Mouse (Mus musculus) forebrain, embryonic 16.5 days (tissue): ENCODE data around the gene Hrh1. TPM values are rescaled to one million over a fixed set of nuclear protein-coding genes. Genes with fewer than 3 reads are reported as not detected.
"Not testable (repeated sequence)": the region's sequence is repeated elsewhere in the genome, so short reads cannot be mapped to it uniquely, and the experiment has no call there.

ENCODE experiments used
- ATAC-seq: fragments of 200-750 bp; cut with Nextera tagmentation; 2 replicates; pipeline ENCODE4 v1.8.0; 2017; ENCODE audit warnings: mild to moderate bottlenecking, moderate library complexity
- H3K27ac ChIP-seq: fragments of 300-500 bp; sonication (generic); 2 replicates; pipeline ENCODE4 v1.5.1; 2014; ENCODE audit warnings: low read length, control low read depth
- H3K27me3 ChIP-seq: fragments of 300-500 bp; sonication (generic); replicated peaks from 2 replicates; pipeline ENCODE4 v1.6.1; 2014; ENCODE audit warnings: low read length; ENCODE audit not compliant: control insufficient read depth, insufficient read depth
- H3K36me3 ChIP-seq: fragments of 300-500 bp; sonication (generic); 2 replicates; pipeline ENCODE4 v1.6.1; 2014; ENCODE audit not compliant: control insufficient read depth, insufficient read depth
- H3K4me1 ChIP-seq: fragments of 300-500 bp; sonication (generic); replicated peaks from 2 replicates; pipeline ENCODE4 v1.6.1; 2014; ENCODE audit warnings: low read length; ENCODE audit not compliant: control insufficient read depth, insufficient read depth
- H3K4me2 ChIP-seq: fragments of 300-500 bp; sonication (generic); 2 replicates; pipeline ENCODE4 v1.6.1; 2014; ENCODE audit warnings: mild to moderate bottlenecking, low read length, control low read depth
- H3K4me3 ChIP-seq: fragments of 300-500 bp; sonication (generic); replicated peaks from 2 replicates; pipeline ENCODE4 v1.5.1; 2014; ENCODE audit warnings: mild to moderate bottlenecking, low read length, control low read depth
- H3K9ac ChIP-seq: fragments of 300-500 bp; sonication (generic); replicated peaks from 2 replicates; pipeline ENCODE4 v1.6.1; 2014; ENCODE audit warnings: low read depth, low read length, control low read depth
- H3K9me3 ChIP-seq: fragments of 300-500 bp; sonication (generic); 2 replicates; pipeline ENCODE4 v1.6.1; 2016; ENCODE audit warnings: low read length; ENCODE audit not compliant: control insufficient read depth
- WGBS: fragments of 180-500 bp; shearing (Covaris S2); extraction: QIAGEN DNeasy Blood & Tissue Kit; methylation state at CpG from one replicate; pipeline ENCODE4 v1.1.7; 2014; 5-methylcytosine and 5-hydroxymethylcytosine counted together
- polyA plus RNA-seq: library from polyadenylated mRNA; unstranded; fragments of >200 nt; fragmentation: Nextera tagmentation; extraction: Ambion mirVana; gene quantifications from 2 replicates; pipeline ENCODE4 v1.2.1, GENCODE M21; 2015

Gene Hrh1
- polyA plus RNA-seq, 1 experiment from 2014 or later = 1.6 TPM

- not testable (repeated sequence) for ATAC-seq, H3K4me1 ChIP-seq, H3K27me3 ChIP-seq, H3K9ac ChIP-seq, H3K36me3 ChIP-seq, H3K4me2 ChIP-seq, H3K27ac ChIP-seq, H3K4me3 ChIP-seq, H3K9me3 ChIP-seq
- 22% methylated on average over 11 of the region's 12 CpGs for WGBS
Measured at GRCm38 (mm10) chr6:114494987-114495386, 97.3 kb downstream of the Hrh1 start.

- ATAC-seq, H3K4me3 ChIP-seq, H3K9me3 ChIP-seq, H3K4me1 ChIP-seq, H3K4me2 ChIP-seq, H3K27me3 ChIP-seq, H3K9ac ChIP-seq, H3K36me3 ChIP-seq, H3K27ac ChIP-seq: not testable (repeated sequence)
- WGBS = 8% methylated on average over 11 of the region's 17 CpGs
Measured at GRCm38 (mm10) chr6:114514038-114514437, 116.3 kb downstream of the Hrh1 start.

GRCm38 (mm10) chr6:114528709-114529108 lies 131.0 kb downstream of the Hrh1 start:
- not testable (repeated sequence) for H3K9ac ChIP-seq, H3K4me3 ChIP-seq, ATAC-seq, H3K27ac ChIP-seq, H3K4me2 ChIP-seq, H3K27me3 ChIP-seq, H3K36me3 ChIP-seq, H3K4me1 ChIP-seq, H3K9me3 ChIP-seq
- no CpG with 5 or more reads among the region's 12 CpGs for WGBS

Other genes with a start within 250 kb of the Hrh1 start
- 107 and 138 TPM in 2 replicates for gene Slc6a1, start 115.3 kb upstream of the Hrh1 start, polyA plus RNA-seq
- gene Atg7, start 245.2 kb downstream of the Hrh1 start, polyA plus RNA-seq = 22.8 and 23.2 TPM in 2 replicates